Mouse (Mus musculus): ENCODE results near the gene Mrps18b.

- TF ChIP-seq CTCF (IDR thresholded peaks at IDR 0.05; ENCODE audit: borderline replicate concordance, insufficient read depth, low read length) (no peak), POLR2A (IDR thresholded peaks at IDR 0.05; ENCODE audit: low read depth, low read length) (no peak)
Measured at GRCm38 (mm10) chr17:35882924-35883323, 33.3 kb downstream of the Mrps18b start.
